Mouse (Mus musculus) heart, embryonic 11.5 days (tissue): ENCODE data around the gene Stt3b. TPM values are rescaled to one million over a fixed set of nuclear protein-coding genes. Genes with fewer than 3 reads are reported as not detected.

ENCODE experiments used
- ATAC-seq: fragments of 200-750 bp; cut with Nextera tagmentation; replicated peaks from 2 replicates; pipeline ENCODE4 v1.8.0; 2017; ENCODE audit warnings: moderate library complexity; ENCODE audit not compliant: insufficient number of reproducible peaks, low FRiP score, low TSS enrichment
- H3K27ac ChIP-seq: fragments of 300-500 bp; sonication (generic); 2 replicates; pipeline ENCODE4 v1.5.1; 2014; ENCODE audit warnings: mild to moderate bottlenecking, low read depth, low read length
- H3K27me3 ChIP-seq: fragments of 300-500 bp; sonication (generic); 2 replicates; pipeline ENCODE4 v1.6.1; 2014; ENCODE audit warnings: mild to moderate bottlenecking, low read length, mixed read lengths; ENCODE audit not compliant: control insufficient read depth, insufficient read depth
- H3K36me3 ChIP-seq: fragments of 300-500 bp; sonication (generic); 2 replicates; pipeline ENCODE4 v1.6.1; 2014; ENCODE audit warnings: mild to moderate bottlenecking, low read length, moderate library complexity, mixed read lengths; ENCODE audit not compliant: control insufficient read depth, insufficient read depth
- H3K4me1 ChIP-seq: fragments of 300-500 bp; sonication (generic); 2 replicates; pipeline ENCODE4 v1.6.1; 2014; ENCODE audit warnings: low read length; ENCODE audit not compliant: control insufficient read depth, insufficient read depth
- H3K4me2 ChIP-seq: fragments of 300-500 bp; sonication (generic); 2 replicates; pipeline ENCODE4 v1.6.1; 2014; ENCODE audit warnings: mild to moderate bottlenecking, moderate library complexity
- H3K4me3 ChIP-seq: fragments of 300-500 bp; sonication (generic); 2 replicates; pipeline ENCODE4 v1.5.1; 2014; ENCODE audit warnings: low read depth, low read length
- H3K9ac ChIP-seq: fragments of 300-500 bp; sonication (generic); 2 replicates; pipeline ENCODE4 v1.6.1; 2014; ENCODE audit warnings: mild to moderate bottlenecking, low read depth, low read length, moderate library complexity
- H3K9me3 ChIP-seq: fragments of 300-500 bp; sonication (generic); replicated peaks from 2 replicates; pipeline ENCODE4 v1.6.1; 2016; ENCODE audit warnings: low read length; ENCODE audit not compliant: control insufficient read depth
- WGBS: fragments of 180-500 bp; shearing (Covaris S2); extraction: QIAGEN DNeasy Blood & Tissue Kit; methylation state at CpG from one replicate; pipeline ENCODE4 v1.1.7; 2014; ENCODE audit not compliant: insufficient replicate concordance; 5-methylcytosine and 5-hydroxymethylcytosine counted together
- polyA plus RNA-seq: library from polyadenylated mRNA; unstranded; fragments of >200 nt; fragmentation: Nextera tagmentation; extraction: Ambion mirVana; gene quantifications from 2 replicates; pipeline ENCODE4 v1.2.1, GENCODE M21; 2014

The Stt3b gene
- polyA plus RNA-seq, 1 experiment from 2014 or later = 84.7 TPM

DNA sequence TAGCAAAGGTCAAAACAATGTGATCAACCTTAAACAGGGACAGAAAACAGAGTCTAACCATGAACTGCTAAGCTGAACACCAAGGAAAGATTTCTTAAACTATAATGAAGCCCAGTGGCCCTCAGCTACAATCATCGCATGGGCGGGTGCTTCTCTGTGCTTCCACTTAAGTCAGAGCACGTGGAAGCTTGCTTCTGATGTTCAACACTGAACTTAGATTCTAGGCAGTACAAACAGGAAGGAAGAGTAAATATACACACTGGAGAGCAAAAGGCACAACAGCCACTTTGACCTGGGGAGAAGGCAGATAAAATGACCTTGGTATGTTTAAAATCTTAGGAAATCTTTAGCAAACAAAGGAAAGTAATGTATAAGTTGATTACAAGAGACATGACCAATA lies 38.7 kb downstream of the Stt3b start:
- 88% methylated on average over 3 of the region's 3 CpGs for WGBS
- no peak for ATAC-seq
- H3K4me1 ChIP-seq = no peaks in the 10 kb centered on the region

DNA sequence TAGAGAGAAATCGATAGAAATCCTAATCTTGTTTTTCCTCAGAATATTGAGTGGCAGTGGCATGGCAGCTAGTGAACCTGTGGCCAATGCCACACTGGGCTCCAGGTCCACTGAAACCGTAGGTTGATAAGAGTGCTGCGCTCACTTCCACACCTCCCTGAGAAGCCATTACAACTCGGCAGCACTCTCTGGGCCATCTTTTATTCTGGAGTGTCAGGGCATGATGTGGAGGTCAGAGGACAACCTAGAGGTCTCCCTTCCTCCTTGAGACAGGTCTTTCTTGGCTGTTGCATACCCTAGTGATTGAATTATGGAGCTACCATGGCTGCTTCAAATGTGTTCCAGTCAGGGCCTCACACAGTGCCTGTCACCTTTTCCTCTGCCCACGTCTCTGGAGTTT lies 48.3 kb downstream of the Stt3b start:
- WGBS = 76% methylated on average over 5 of the region's 5 CpGs
- Histone ChIP-seq H3K4me2 (no peak overlapping the region), H3K4me3 (no peak overlapping the region), H3K9me3 (no peaks in the 10 kb centered on the region), H3K9ac (no peak overlapping the region), H3K4me1 (no peaks in the 10 kb centered on the region; the same call in 1 of the 2 replicates), H3K27me3 (no peaks in the 10 kb centered on the region), H3K27ac (no peak overlapping the region), H3K36me3 (peaks cover 9% of the 10 kb centered on the region)
- ATAC-seq = no peak

More for the DNA sequence above, 38.7 kb downstream of the Stt3b start:
- Histone ChIP-seq H3K36me3 (peaks cover 15% of the 10 kb centered on the region; the same call in 1 of the 2 replicates), H3K4me3 (no peak overlapping the region), H3K4me2 (no peak overlapping the region), H3K9me3 (no peaks in the 10 kb centered on the region), H3K27me3 (no peaks in the 10 kb centered on the region), H3K9ac (no peak overlapping the region), H3K27ac (no peak overlapping the region)

DNA sequence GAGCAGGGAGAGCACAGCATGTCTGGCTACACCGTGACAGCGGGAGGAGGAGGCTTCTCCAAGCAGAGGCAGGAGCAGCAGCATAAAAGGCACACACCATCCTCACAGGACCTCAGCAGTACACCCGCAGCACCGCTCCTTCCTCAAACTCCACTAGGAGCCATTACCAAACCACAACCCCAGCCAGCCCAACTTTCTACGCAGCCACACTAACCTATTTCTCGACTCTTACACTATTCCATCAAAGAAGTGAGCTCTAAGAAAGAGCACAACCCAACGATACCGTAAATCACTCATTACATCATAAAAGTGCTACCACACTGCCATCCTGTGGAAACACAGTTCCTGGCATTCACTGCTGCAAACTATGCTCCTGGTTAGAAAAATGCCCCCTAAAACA lies 48.8 kb downstream of the Stt3b start:
- H3K9me3 ChIP-seq = no peaks in the 10 kb centered on the region
- H3K4me3 ChIP-seq = no peak overlapping the region
- H3K4me2 ChIP-seq = no peak overlapping the region
- H3K9ac ChIP-seq = no peak overlapping the region
- 85% methylated on average over 8 of the region's 8 CpGs for WGBS
- no peaks in the 10 kb centered on the region for H3K27me3 ChIP-seq
- no peaks in the 10 kb centered on the region; the same call in 1 of the 2 replicates for H3K4me1 ChIP-seq
- no peak overlapping the region for H3K27ac ChIP-seq
- no peak for ATAC-seq
- peaks cover 13% of the 10 kb centered on the region for H3K36me3 ChIP-seq

GRCm38 (mm10) chr9:115260464-115260863 lies 49.8 kb downstream of the Stt3b start:
- Histone ChIP-seq H3K36me3 (peaks cover 11% of the 10 kb centered on the region), H3K9ac (no peak overlapping the region)

DNA sequence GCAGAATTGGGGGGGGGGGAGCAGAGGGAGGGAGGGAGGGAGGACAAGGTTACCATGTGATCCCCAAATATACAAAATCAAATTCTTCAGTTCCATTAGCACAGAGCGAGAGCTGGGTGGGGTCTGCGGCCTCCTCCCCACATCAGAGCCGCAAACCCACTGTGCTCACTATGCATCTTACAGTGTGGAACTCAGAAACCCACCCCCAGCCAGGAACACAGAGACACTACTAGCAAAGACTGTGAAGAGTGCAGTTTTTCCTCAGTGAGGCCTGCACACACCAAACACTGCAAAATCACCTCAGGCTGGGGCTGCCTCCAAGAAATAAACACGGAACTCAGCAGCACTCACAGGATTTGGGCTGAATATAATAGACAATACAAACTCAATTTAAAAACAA lies 50.4 kb downstream of the Stt3b start:
- Histone ChIP-seq H3K4me2 (no peak overlapping the region), H3K4me1 (no peaks in the 10 kb centered on the region; the same call in 1 of the 2 replicates), H3K9me3 (no peaks in the 10 kb centered on the region), H3K4me3 (no peak overlapping the region), H3K9ac (no peak overlapping the region), H3K27me3 (no peaks in the 10 kb centered on the region), H3K36me3 (peaks cover 12% of the 10 kb centered on the region), H3K27ac (no peak overlapping the region)
- 93% methylated on average over 4 of the region's 4 CpGs for WGBS
- no peak for ATAC-seq

More at GRCm38 (mm10) chr9:115260464-115260863, 49.8 kb downstream of the Stt3b start:
- H3K4me3 ChIP-seq = no peak overlapping the region
- WGBS = 75% methylated on average over 7 of the region's 7 CpGs
- H3K4me1 ChIP-seq = no peaks in the 10 kb centered on the region; the same call in 1 of the 2 replicates
- no peak overlapping the region for H3K4me2 ChIP-seq
- no peak for ATAC-seq
- no peak overlapping the region for H3K27ac ChIP-seq
- no peaks in the 10 kb centered on the region for H3K27me3 ChIP-seq
- no peaks in the 10 kb centered on the region for H3K9me3 ChIP-seq

DNA sequence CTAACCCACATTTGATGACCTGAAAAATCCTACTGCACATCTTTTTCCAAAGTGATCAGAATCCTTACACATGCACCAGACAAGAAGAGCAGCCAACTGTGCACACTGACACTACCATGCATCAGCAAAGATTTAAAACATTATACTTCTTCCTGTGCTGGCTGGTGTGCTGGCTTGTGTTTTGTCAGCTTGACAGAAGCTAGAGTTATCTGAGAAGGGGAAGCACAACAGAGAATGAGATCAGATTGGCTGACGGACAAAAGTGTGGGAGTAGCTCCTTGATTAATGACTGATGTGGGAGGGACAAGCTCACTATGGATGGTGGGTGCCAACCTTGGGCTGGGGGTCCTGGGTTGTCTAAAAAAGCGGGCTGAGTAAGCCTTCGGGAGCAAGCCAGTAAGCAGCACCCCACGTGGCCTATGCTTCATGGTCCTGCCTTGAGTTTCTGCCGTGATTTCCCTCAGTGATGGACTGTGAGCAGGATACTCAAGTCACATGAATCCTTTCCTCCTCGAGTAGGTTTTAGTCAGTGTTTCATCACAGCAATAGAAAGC lies 52.4 kb downstream of the Stt3b start:
- WGBS = 73% methylated on average over 6 of the region's 6 CpGs

DNA sequence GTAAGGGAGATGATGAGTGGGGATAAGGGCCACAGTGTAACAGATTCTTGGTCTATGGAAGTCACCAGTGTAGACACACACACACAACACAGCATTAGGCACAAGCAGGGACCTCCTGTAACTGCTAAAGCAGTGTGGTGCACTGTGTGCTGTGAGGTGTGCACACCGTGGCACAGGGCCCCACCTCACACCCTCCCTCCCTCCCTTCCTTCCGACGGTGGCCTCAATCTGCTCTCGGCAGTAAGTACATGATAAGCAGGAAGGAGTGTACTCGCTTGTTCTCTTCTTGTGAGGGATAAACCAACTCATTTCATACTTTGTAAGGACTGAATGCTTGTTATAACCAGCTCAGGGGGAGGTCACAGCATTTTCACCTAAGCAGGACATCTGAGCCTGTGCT lies 61.1 kb downstream of the Stt3b start:
- peaks cover 32% of the 10 kb centered on the region for H3K36me3 ChIP-seq
- H3K4me1 ChIP-seq = peaks cover 8% of the 10 kb centered on the region
- WGBS = 41% methylated on average over 5 of the region's 5 CpGs
- H3K9me3 ChIP-seq = no peaks in the 10 kb centered on the region
- no peak overlapping the region for H3K4me3 ChIP-seq
- no peaks in the 10 kb centered on the region for H3K27me3 ChIP-seq
- H3K4me2 ChIP-seq = no peak overlapping the region
- ATAC-seq = no peak
- no peak overlapping the region for H3K9ac ChIP-seq
- H3K27ac ChIP-seq = no peak overlapping the region

More for the DNA sequence above, 52.4 kb downstream of the Stt3b start:
- Histone ChIP-seq H3K27me3 (no peaks in the 10 kb centered on the region), H3K9me3 (no peaks in the 10 kb centered on the region), H3K4me1 (no peaks in the 10 kb centered on the region; the same call in 1 of the 2 replicates), H3K27ac (no peak overlapping the region), H3K9ac (no peak overlapping the region), H3K4me2 (no peak overlapping the region), H3K4me3 (no peak overlapping the region), H3K36me3 (peaks cover 17% of the 10 kb centered on the region)
- no peak for ATAC-seq

GRCm38 (mm10) chr9:115245092-115245491 lies 65.1 kb downstream of the Stt3b start:
- H3K27ac ChIP-seq = no peak overlapping the region
- 71% methylated on average over 6 of the region's 6 CpGs for WGBS
- no peak overlapping the region for H3K4me2 ChIP-seq
- H3K4me3 ChIP-seq = no peak overlapping the region
- H3K27me3 ChIP-seq = no peaks in the 10 kb centered on the region
- H3K9ac ChIP-seq = no peak overlapping the region
- H3K9me3 ChIP-seq = no peaks in the 10 kb centered on the region
- 0 out of 2 replicates have a peak, but pooled peaks have one; percentile 42 for ATAC-seq
- H3K36me3 ChIP-seq = peaks cover 43% of the 10 kb centered on the region
- H3K4me1 ChIP-seq = peaks cover 8% of the 10 kb centered on the region

- peaks cover 43% of the 10 kb centered on the region for H3K36me3 ChIP-seq
- no peaks in the 10 kb centered on the region for H3K27me3 ChIP-seq
- H3K4me2 ChIP-seq = no peak overlapping the region
- H3K4me1 ChIP-seq = no peaks in the 10 kb centered on the region
- no peaks in the 10 kb centered on the region for H3K9me3 ChIP-seq
- 93% methylated on average over 6 of the region's 6 CpGs for WGBS
- ATAC-seq = no peak
- no peak overlapping the region for H3K9ac ChIP-seq
- no peak overlapping the region for H3K27ac ChIP-seq
- no peak overlapping the region for H3K4me3 ChIP-seq
These were observed 66.6 kb downstream of the Stt3b start for GRCm38 (mm10) chr9:115243630-115244029.
